Mouse (Mus musculus) liver, postnatal 0 days (tissue): ENCODE results near the gene Dock1.

ENCODE experiments used
- CTCF ChIP-seq: sonication (generic); IDR thresholded peaks from 2 replicates; pipeline ENCODE4 v1.5.1; 2016; ENCODE audit warnings: antibody characterized with exemption, low read depth
- EP300 ChIP-seq: IDR thresholded peaks from 2 replicates; pipeline ENCODE4 v1.6.1; 2016; ENCODE audit warnings: antibody characterized with exemption, low read depth, mild to moderate bottlenecking

GRCm38 (mm10) chr7:134747059-134747458 lies 76.6 kb downstream of the Dock1 start:
- no peak for TF ChIP-seq EP300
- TF ChIP-seq CTCF, result no peak
